Mouse (Mus musculus): ENCODE results near the gene Nol10. TPM values are rescaled to one million over a fixed set of nuclear protein-coding genes. Genes with fewer than 3 reads are reported as not detected.
"Not testable (repeated sequence)": the region's sequence is repeated elsewhere in the genome, so short reads cannot be mapped to it uniquely, and the experiment has no call there.

The Nol10 gene
- polyA plus RNA-seq, 1 experiment from 2014 or later = 5.3 TPM

GRCm38 (mm10) chr12:17450908-17451307, 102.7 kb downstream of the Nol10 start:
- WGBS (ENCODE audit: insufficient replicate concordance) = 76% methylated on average over 4 of the region's 4 CpGs
- Histone ChIP-seq H3K27me3 (ENCODE audit: insufficient read depth, low read length) (no peaks in the 10 kb centered on the region), H3K4me2 (ENCODE audit: low read depth, low read length) (no peak overlapping the region), H3K4me3 (ENCODE audit: low read depth, low read length) (no peak overlapping the region), H3K9me3 (ENCODE audit: low read length) (no peaks in the 10 kb centered on the region), H3K36me3 (replicated peaks; ENCODE audit: insufficient read depth, low read length) (no peaks in the 10 kb centered on the region), H3K27ac (ENCODE audit: low read depth) (no peak overlapping the region), H3K4me1 (ENCODE audit: insufficient read depth) (peaks cover 24% of the 10 kb centered on the region), H3K9ac (replicated peaks) (no peak overlapping the region)
- no peak for DNase-seq
- TF ChIP-seq EP300 (IDR thresholded peaks at IDR 0.05; ENCODE audit: low read depth) (no peak), CTCF (IDR thresholded peaks at IDR 0.05; ENCODE audit: low read depth) (no peak)
- ATAC-seq = no peak

DNA sequence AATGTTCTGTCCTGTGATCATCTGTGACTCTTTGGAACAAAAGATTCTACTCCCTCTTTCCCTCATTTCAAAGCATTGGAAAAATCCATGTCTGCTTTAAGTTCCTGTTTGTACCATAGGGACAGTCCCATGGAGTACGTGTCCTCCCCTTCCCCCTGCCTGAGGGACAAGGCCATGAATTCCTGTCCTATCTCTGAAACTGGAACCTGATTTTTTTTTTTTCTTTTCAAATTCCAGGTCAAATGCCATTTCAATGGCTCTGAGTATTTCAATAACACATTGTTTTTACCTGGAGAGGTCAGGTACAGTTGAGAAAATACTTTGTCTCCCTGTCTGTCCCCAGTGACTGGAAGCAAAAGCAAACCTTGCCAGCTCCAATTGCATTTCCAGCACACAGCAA, 104.0 kb downstream of the Nol10 start:
- no peak for ATAC-seq
- WGBS (ENCODE audit: insufficient replicate concordance) = 50% methylated on average over 1 of the region's 1 CpGs
- H3K36me3 ChIP-seq (replicated peaks; ENCODE audit: insufficient read depth, low read length) = no peaks in the 10 kb centered on the region
- H3K4me1 ChIP-seq (ENCODE audit: insufficient read depth) = peaks cover 24% of the 10 kb centered on the region
- H3K4me2 ChIP-seq (ENCODE audit: low read depth, low read length) = no peak overlapping the region
- H3K27ac ChIP-seq (ENCODE audit: low read depth) = no peak overlapping the region
- DNase-seq = no peak
- TF ChIP-seq EP300 (IDR thresholded peaks at IDR 0.05; ENCODE audit: low read depth) (no peak), CTCF (IDR thresholded peaks at IDR 0.05; ENCODE audit: low read depth) (no peak)
- H3K9ac ChIP-seq (replicated peaks) = no peak overlapping the region
- H3K27me3 ChIP-seq (ENCODE audit: insufficient read depth, low read length) = no peaks in the 10 kb centered on the region
- H3K4me3 ChIP-seq (ENCODE audit: low read depth, low read length) = no peak overlapping the region
- H3K9me3 ChIP-seq (ENCODE audit: low read length) = no peaks in the 10 kb centered on the region

DNA sequence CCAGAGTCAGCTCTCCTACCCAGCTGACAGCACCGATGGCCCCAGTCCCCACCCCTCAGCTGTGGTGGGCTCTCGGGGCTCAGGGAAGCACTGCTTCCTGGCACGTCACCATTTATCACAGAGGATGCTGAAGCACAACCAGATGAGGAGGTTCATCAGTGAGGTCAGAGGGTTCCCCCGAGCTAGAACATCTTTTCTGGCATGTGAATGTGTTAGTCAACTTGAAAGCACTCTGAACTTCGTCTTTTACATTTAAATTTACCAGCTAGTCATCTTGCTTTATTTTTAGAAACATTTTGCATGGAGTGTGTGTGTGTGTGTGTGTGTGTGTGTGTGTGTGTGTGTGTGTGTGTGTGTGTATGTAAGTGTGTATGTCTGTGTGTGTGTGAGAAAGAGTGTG, 105.7 kb downstream of the Nol10 start:
- peaks cover 16% of the 10 kb centered on the region for H3K4me1 ChIP-seq (ENCODE audit: insufficient read depth)
- WGBS (ENCODE audit: insufficient replicate concordance) = 50% methylated on average over 5 of the region's 5 CpGs
- DNase-seq (no peak), ATAC-seq (no peak)
- H3K4me3 ChIP-seq (ENCODE audit: low read depth, low read length) = no peak overlapping the region
- no peaks in the 10 kb centered on the region for H3K27me3 ChIP-seq (ENCODE audit: insufficient read depth, low read length)
- H3K9me3 ChIP-seq (ENCODE audit: low read length) = no peaks in the 10 kb centered on the region
- no peak overlapping the region for H3K9ac ChIP-seq (replicated peaks)
- no peak overlapping the region for H3K27ac ChIP-seq (ENCODE audit: low read depth)
- no peaks in the 10 kb centered on the region for H3K36me3 ChIP-seq (replicated peaks; ENCODE audit: insufficient read depth, low read length)
- TF ChIP-seq CTCF (IDR thresholded peaks at IDR 0.05; ENCODE audit: low read depth) (no peak), EP300 (IDR thresholded peaks at IDR 0.05; ENCODE audit: low read depth) (no peak)
- H3K4me2 ChIP-seq (ENCODE audit: low read depth, low read length) = no peak overlapping the region

DNA sequence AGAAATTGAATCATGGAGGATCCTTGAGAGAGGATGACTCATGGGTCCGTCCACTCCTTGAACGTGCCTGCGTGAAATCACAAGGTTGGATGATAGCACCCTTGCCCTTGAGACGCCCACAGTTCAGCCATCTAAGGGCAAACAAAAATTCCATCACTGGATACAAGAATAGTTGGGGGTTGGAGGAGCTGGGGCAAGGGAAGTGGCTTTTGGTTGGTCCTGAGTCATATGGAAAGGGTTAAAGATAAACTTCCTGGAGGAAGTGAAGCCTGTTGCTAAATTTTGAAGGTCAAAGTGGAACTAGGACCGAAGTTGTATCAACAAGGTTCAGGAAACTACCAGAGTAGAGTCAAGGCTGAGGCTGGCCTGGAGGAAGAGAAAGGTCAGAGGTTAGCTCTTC, 106.8 kb downstream of the Nol10 start:
- H3K27ac ChIP-seq (ENCODE audit: low read depth) = no peak overlapping the region
- H3K4me2 ChIP-seq (ENCODE audit: low read depth, low read length) = no peak overlapping the region
- H3K4me1 ChIP-seq (ENCODE audit: insufficient read depth) = peaks cover 5% of the 10 kb centered on the region
- ATAC-seq = peak; percentile 48; the same call in 1 of the 2 replicates
- no peak for DNase-seq
- H3K27me3 ChIP-seq (ENCODE audit: insufficient read depth, low read length) = no peaks in the 10 kb centered on the region
- TF ChIP-seq EP300 (IDR thresholded peaks at IDR 0.05; ENCODE audit: low read depth) (no peak), CTCF (IDR thresholded peaks at IDR 0.05; ENCODE audit: low read depth) (no peak)
- WGBS (ENCODE audit: insufficient replicate concordance) = 57% methylated on average over 5 of the region's 5 CpGs
- no peaks in the 10 kb centered on the region for H3K36me3 ChIP-seq (replicated peaks; ENCODE audit: insufficient read depth, low read length)
- H3K4me3 ChIP-seq (ENCODE audit: low read depth, low read length) = no peak overlapping the region
- H3K9ac ChIP-seq (replicated peaks) = no peak overlapping the region
- H3K9me3 ChIP-seq (ENCODE audit: low read length) = no peaks in the 10 kb centered on the region

DNA sequence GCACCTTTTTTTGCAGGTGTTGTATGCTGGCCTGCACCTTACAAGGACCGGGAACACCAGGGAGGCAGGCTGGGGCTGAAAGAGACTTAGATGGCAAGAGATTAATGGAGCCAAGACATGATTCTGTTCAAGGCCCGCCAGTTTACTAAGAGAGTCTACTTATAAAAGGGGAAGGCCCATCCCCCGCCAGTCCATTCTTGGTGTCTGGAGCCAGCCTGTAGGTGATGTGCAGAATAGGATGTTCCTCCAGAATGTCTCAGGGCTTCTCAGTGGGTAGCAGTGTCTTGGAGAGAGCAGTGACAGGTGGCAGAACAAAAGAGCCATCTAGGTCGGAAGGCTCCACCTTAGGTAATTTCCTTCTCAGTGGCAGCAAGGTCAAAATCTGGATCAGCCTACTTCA, 111.0 kb downstream of the Nol10 start:
- DNase-seq; H3K4me3 ChIP-seq (ENCODE audit: low read depth, low read length); H3K9ac ChIP-seq (replicated peaks); H3K27ac ChIP-seq (ENCODE audit: low read depth); H3K36me3 ChIP-seq (replicated peaks; ENCODE audit: insufficient read depth, low read length); H3K27me3 ChIP-seq (ENCODE audit: insufficient read depth, low read length); H3K4me1 ChIP-seq (ENCODE audit: insufficient read depth); ATAC-seq; H3K9me3 ChIP-seq (ENCODE audit: low read length); H3K4me2 ChIP-seq (ENCODE audit: low read depth, low read length): not testable (repeated sequence)
- 83% methylated on average over 4 of the region's 4 CpGs for WGBS (ENCODE audit: insufficient replicate concordance)

DNA sequence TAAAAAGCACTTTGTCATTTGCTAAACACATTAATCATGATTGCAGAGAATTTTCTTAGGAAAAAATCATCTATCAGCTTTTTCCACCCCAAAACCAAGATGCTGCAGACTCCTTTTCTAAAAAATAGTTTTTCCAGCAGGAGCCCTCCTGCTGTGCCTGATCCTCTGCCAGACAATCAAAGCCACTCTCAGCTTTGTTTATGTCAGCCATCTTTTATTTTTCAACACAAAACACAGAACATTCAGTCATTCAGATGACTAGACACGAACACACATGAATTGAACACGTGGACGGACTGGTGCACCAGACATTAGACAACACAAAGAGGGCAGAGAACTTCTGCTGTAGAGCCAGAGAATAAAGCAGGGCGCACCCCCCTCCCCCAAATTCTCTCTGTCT, 115.4 kb downstream of the Nol10 start:
- Histone ChIP-seq H3K4me3 (ENCODE audit: low read depth, low read length) (no peak overlapping the region), H3K9ac (replicated peaks) (no peak overlapping the region), H3K4me1 (ENCODE audit: insufficient read depth) (no peaks in the 10 kb centered on the region), H3K27ac (ENCODE audit: low read depth) (no peak overlapping the region), H3K9me3 (ENCODE audit: low read length) (no peaks in the 10 kb centered on the region), H3K36me3 (replicated peaks; ENCODE audit: insufficient read depth, low read length) (no peaks in the 10 kb centered on the region), H3K27me3 (ENCODE audit: insufficient read depth, low read length) (no peaks in the 10 kb centered on the region), H3K4me2 (ENCODE audit: low read depth, low read length) (no peak overlapping the region)
- ATAC-seq = no peak
- WGBS (ENCODE audit: insufficient replicate concordance) = 81% methylated on average over 4 of the region's 4 CpGs
- no peak for DNase-seq
- TF ChIP-seq EP300 (IDR thresholded peaks at IDR 0.05; ENCODE audit: low read depth) = no peak
- no peak for TF ChIP-seq CTCF (IDR thresholded peaks at IDR 0.05; ENCODE audit: low read depth)

DNA sequence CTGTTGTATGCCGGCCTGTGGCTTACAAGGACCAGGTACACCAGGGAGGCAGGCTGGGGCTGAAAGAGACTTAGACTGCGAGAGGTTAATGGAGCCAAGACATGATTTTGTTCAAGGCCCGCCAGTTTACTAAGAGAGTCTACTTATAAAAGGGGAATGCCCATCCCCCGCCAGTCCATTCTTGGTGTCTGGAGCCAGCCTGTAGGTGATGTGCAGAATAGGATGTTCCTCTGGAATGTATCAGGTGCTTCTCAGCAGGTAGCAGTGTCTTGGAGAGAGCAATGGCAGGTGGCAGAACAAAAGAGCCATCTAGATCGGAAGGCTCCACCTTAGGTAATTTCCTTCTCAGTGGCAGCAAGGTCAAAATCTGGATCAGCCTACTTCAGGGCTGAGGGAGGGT, 116.3 kb downstream of the Nol10 start:
- 84% methylated on average over 5 of the region's 5 CpGs for WGBS (ENCODE audit: insufficient replicate concordance)
- H3K27ac ChIP-seq (ENCODE audit: low read depth); DNase-seq; H3K27me3 ChIP-seq (ENCODE audit: insufficient read depth, low read length); H3K4me1 ChIP-seq (ENCODE audit: insufficient read depth); H3K36me3 ChIP-seq (replicated peaks; ENCODE audit: insufficient read depth, low read length); H3K9ac ChIP-seq (replicated peaks); H3K9me3 ChIP-seq (ENCODE audit: low read length); ATAC-seq; H3K4me3 ChIP-seq (ENCODE audit: low read depth, low read length); H3K4me2 ChIP-seq (ENCODE audit: low read depth, low read length): not testable (repeated sequence)

All from liver, postnatal 0 days (tissue).